Mouse (Mus musculus): ENCODE results near the gene Iffo1. TPM values are rescaled to one million over a fixed set of nuclear protein-coding genes. Genes with fewer than 3 reads are reported as not detected.
A peak's percentile ranks its signal among the peaks of the same experiment; 100 is the strongest.

The Iffo1 gene
- 12.5 and 18.3 TPM in 2 replicates for polyA plus RNA-seq (2016; fragmentation: Nextera tagmentation; extraction: Ambion mirVana)

GRCm38 (mm10) chr6:125145001-125145400, at the start of gene Iffo1:
Gene Iffo1, plus strand, starts transcription at chr6:125145241.
- H3K36me3 ChIP-seq, result peaks cover 63% of the 10 kb centered on the region
- H3K4me1 ChIP-seq (replicated peaks), result peaks cover 59% of the 10 kb centered on the region
- peak; percentile 96 for DNase-seq (ENCODE audit: low spot score)
- H3K27ac ChIP-seq, result peak within 1 kb of the TSS; percentile 94
- WGBS, result under 1% methylated on average over 16 of the region's 16 CpGs
- peak within 1 kb of the TSS; percentile 87 for H3K4me3 ChIP-seq
- H3K9me3 ChIP-seq, result no peaks in the 10 kb centered on the region
- no peaks in the 10 kb centered on the region for H3K27me3 ChIP-seq (ENCODE audit: insufficient read depth, poor library complexity, severe bottlenecking)

- peak; percentile 94 for DNase-seq (ENCODE audit: low spot score)
- Histone ChIP-seq H3K4me3 (peak within 1 kb of the TSS; percentile 100), H3K4me1 (replicated peaks) (peaks cover 62% of the 10 kb centered on the region), H3K36me3 (peaks cover 34% of the 10 kb centered on the region), H3K27me3 (ENCODE audit: insufficient read depth, poor library complexity, severe bottlenecking) (no peaks in the 10 kb centered on the region), H3K9me3 (no peaks in the 10 kb centered on the region), H3K27ac (peak within 1 kb of the TSS; percentile 98)
- 3% methylated on average over 45 of the region's 45 CpGs for WGBS
Observed at GRCm38 (mm10) chr6:125095391-125096278, 49.4 kb upstream of the Iffo1 start, which contains the start of gene Chd4. Gene Chd4, plus strand, starts transcription at chr6:125095981.

DNA sequence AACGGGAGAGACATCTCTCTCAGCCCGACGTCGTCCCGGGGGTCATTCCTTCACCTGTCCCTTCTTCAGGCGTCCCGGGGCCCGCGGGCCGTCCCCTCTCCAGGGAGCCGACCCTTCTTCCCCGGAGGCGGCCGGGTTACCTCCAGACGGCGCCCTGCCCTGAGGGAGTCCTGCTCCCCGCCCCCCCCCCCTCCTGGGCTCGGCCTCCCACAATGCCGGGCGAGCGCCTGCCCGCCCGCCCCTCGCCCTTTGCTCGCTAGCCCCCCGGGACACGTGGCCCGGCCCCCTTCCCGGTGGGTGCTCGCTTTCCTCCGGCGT, 48.8 kb upstream of the Iffo1 start:
- Histone ChIP-seq H3K4me3 (peak overlapping the region; percentile 100), H3K36me3 (peaks cover 40% of the 10 kb centered on the region), H3K27me3 (ENCODE audit: insufficient read depth, poor library complexity, severe bottlenecking) (no peaks in the 10 kb centered on the region), H3K4me1 (replicated peaks) (peaks cover 60% of the 10 kb centered on the region), H3K27ac (peak overlapping the region; percentile 98), H3K9me3 (no peaks in the 10 kb centered on the region)
- WGBS, result under 1% methylated on average over 31 of the region's 32 CpGs
- DNase-seq (ENCODE audit: low spot score), result no peak

GRCm38 (mm10) chr6:125096597-125097345, 48.3 kb upstream of the Iffo1 start:
- Histone ChIP-seq H3K9me3 (no peaks in the 10 kb centered on the region), H3K27ac (peak overlapping the region; percentile 98), H3K36me3 (peaks cover 46% of the 10 kb centered on the region), H3K4me1 (replicated peaks) (peaks cover 63% of the 10 kb centered on the region), H3K4me3 (peak overlapping the region; percentile 100), H3K27me3 (ENCODE audit: insufficient read depth, poor library complexity, severe bottlenecking) (no peaks in the 10 kb centered on the region)
- under 1% methylated on average over 44 of the region's 44 CpGs for WGBS
- DNase-seq (ENCODE audit: low spot score), result peak; percentile 71

- Histone ChIP-seq H3K4me1 (replicated peaks) (peaks cover 63% of the 10 kb centered on the region), H3K36me3 (peaks cover 51% of the 10 kb centered on the region), H3K27ac (peak overlapping the region; percentile 98), H3K4me3 (peak overlapping the region; percentile 100), H3K9me3 (no peaks in the 10 kb centered on the region), H3K27me3 (ENCODE audit: insufficient read depth, poor library complexity, severe bottlenecking) (no peaks in the 10 kb centered on the region)
- WGBS, result 3% methylated on average over 12 of the region's 12 CpGs
- DNase-seq (ENCODE audit: low spot score), result no peak
Observed at GRCm38 (mm10) chr6:125097346-125097689, 47.7 kb upstream of the Iffo1 start.

GRCm38 (mm10) chr6:125097951-125098350, 47.1 kb upstream of the Iffo1 start:
- Histone ChIP-seq H3K4me1 (replicated peaks) (peaks cover 63% of the 10 kb centered on the region), H3K9me3 (no peaks in the 10 kb centered on the region), H3K27ac (peak overlapping the region; percentile 98), H3K36me3 (peaks cover 57% of the 10 kb centered on the region), H3K27me3 (ENCODE audit: insufficient read depth, poor library complexity, severe bottlenecking) (no peaks in the 10 kb centered on the region), H3K4me3 (peak overlapping the region; percentile 100)
- DNase-seq (ENCODE audit: low spot score), result no peak
- 66% methylated on average over 8 of the region's 8 CpGs for WGBS

GRCm38 (mm10) chr6:125098513-125098912, 46.5 kb upstream of the Iffo1 start:
- Histone ChIP-seq H3K27ac (peak overlapping the region; percentile 98), H3K4me1 (replicated peaks) (peaks cover 63% of the 10 kb centered on the region), H3K36me3 (peaks cover 63% of the 10 kb centered on the region), H3K9me3 (no peaks in the 10 kb centered on the region), H3K4me3 (peak overlapping the region; percentile 100), H3K27me3 (ENCODE audit: insufficient read depth, poor library complexity, severe bottlenecking) (no peaks in the 10 kb centered on the region)
- WGBS, result 62% methylated on average over 3 of the region's 3 CpGs
- DNase-seq (ENCODE audit: low spot score), result no peak

DNA sequence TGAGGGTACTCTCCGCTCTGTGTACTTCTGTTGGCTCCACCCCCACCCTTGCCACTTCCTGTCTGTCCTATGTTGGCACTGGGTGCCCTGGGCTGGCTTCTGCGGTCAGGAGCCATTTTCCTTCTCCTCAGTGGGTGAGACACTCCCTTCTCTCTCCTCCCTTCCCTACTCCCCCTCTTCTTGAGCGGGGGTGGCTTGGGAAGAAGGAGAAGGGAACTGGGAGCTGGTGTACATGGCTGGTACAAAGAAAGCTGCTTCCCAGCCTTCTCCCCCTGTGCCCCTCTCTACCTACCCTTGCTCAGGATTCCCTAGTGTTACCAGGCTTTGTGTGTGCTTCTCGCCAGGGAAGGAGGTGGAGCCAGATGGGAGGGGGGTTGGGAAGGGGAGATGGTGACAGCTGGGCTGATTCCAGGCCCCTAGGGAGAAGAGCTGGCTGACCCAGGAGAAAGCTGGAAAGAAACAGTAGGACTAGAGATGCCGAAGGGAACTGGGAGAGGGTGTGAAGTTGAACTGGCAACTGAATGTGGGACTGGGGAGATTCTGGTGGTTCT, 45.5 kb upstream of the Iffo1 start:
- Histone ChIP-seq H3K27ac (peak overlapping the region; percentile 98), H3K4me1 (replicated peaks) (peaks cover 63% of the 10 kb centered on the region), H3K9me3 (no peaks in the 10 kb centered on the region), H3K4me3 (peak overlapping the region; percentile 100), H3K36me3 (peaks cover 73% of the 10 kb centered on the region), H3K27me3 (ENCODE audit: insufficient read depth, poor library complexity, severe bottlenecking) (no peaks in the 10 kb centered on the region)
- 46% methylated on average over 5 of the region's 5 CpGs for WGBS
- DNase-seq (ENCODE audit: low spot score), result peak; percentile 38

GRCm38 (mm10) chr6:125101444-125101843, 43.6 kb upstream of the Iffo1 start:
- peaks cover 49% of the 10 kb centered on the region for H3K4me1 ChIP-seq (replicated peaks)
- DNase-seq (ENCODE audit: low spot score), result no peak
- 71% methylated on average over 9 of the region's 9 CpGs for WGBS
- no peaks in the 10 kb centered on the region for H3K9me3 ChIP-seq
- no peak overlapping the region for H3K27ac ChIP-seq
- 0 out of 2 replicates have a peak overlapping the region, but pooled peaks have one; percentile 9 for H3K4me3 ChIP-seq
- no peaks in the 10 kb centered on the region for H3K27me3 ChIP-seq (ENCODE audit: insufficient read depth, poor library complexity, severe bottlenecking)
- peaks cover 92% of the 10 kb centered on the region for H3K36me3 ChIP-seq

DNA sequence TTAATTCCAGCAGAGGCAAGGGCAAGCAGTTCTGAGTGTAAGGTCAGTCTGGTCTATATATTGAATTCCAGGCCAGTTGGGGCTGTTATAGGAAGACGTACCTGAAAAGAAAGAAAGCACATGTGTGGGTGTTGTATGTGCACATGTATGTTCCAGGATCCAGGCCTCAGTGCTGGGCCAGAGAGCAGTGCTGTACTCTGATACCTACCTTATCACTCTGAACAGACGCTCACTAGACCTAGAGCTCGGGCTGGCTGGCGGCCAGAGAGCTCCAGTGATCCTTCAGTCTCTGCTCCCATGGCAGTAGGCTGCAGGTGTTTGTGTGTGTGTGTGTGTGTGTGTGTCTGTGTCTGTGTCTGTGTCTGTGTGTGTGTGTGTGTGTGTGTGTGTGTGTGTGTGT, 40.8 kb upstream of the Iffo1 start:
- Histone ChIP-seq H3K36me3 (peaks cover 100% of the 10 kb centered on the region), H3K4me3 (no peak overlapping the region), H3K4me1 (replicated peaks) (peaks cover 22% of the 10 kb centered on the region), H3K9me3 (peaks cover 10% of the 10 kb centered on the region; the same call in 1 of the 2 replicates), H3K27me3 (ENCODE audit: insufficient read depth, poor library complexity, severe bottlenecking) (no peaks in the 10 kb centered on the region), H3K27ac (no peak overlapping the region)
- WGBS, result 97% methylated on average over 4 of the region's 4 CpGs
- DNase-seq (ENCODE audit: low spot score), result no peak

DNA sequence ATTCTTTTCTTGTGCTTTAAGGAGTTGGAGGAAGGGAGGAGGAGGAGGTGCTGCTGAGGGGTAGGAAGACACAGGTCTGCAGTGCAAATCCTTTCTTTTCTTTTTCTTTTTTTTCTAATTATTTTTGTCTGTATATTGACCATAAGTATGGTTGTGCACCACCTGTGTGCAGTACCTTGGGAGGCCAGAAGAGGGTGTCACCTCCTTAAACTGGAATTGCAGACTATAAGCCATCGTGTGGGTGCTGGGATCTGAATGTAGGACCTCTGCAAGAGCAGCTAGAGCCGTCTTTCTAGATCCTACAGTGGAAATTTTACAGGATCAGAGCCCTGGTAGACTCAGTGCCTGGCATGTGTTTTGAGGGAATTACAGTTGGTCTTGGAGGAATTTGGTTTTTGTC, 37.3 kb upstream of the Iffo1 start:
- H3K9me3 ChIP-seq, result peaks cover 10% of the 10 kb centered on the region; the same call in 1 of the 2 replicates
- 96% methylated on average over 2 of the region's 2 CpGs for WGBS
- H3K27me3 ChIP-seq (ENCODE audit: insufficient read depth, poor library complexity, severe bottlenecking), result no peaks in the 10 kb centered on the region
- H3K4me1 ChIP-seq (replicated peaks), result no peaks in the 10 kb centered on the region
- no peak overlapping the region for H3K27ac ChIP-seq
- no peak overlapping the region for H3K4me3 ChIP-seq
- peaks cover 100% of the 10 kb centered on the region for H3K36me3 ChIP-seq
- no peak for DNase-seq (ENCODE audit: low spot score)

DNA sequence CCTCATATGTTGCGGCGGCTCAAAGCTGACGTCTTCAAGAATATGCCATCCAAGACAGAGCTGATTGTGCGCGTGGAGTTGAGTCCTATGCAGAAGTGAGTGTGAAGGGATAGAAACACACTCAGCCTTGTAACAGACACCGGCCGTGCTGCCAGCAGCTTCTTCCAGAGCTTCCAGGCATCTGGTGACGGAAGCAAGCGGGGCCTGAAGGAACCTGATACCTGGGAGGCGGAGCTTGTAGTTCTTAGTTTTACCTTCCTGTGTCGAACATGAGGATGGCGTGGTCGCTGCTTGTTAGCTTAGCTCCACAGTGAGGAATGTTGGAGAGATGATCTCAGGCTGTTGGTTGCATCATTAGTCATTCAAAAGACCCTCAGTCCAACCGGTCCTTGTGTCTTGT, 35.7 kb upstream of the Iffo1 start:
- Histone ChIP-seq H3K9me3 (peaks cover 10% of the 10 kb centered on the region; the same call in 1 of the 2 replicates), H3K36me3 (peaks cover 100% of the 10 kb centered on the region), H3K27ac (no peak overlapping the region), H3K4me3 (no peak overlapping the region), H3K4me1 (replicated peaks) (no peaks in the 10 kb centered on the region), H3K27me3 (ENCODE audit: insufficient read depth, poor library complexity, severe bottlenecking) (no peaks in the 10 kb centered on the region)
- no peak for DNase-seq (ENCODE audit: low spot score)
- WGBS, result 90% methylated on average over 14 of the region's 14 CpGs

Measured in hindbrain, embryonic 10.5 days (tissue).